Mouse (Mus musculus): ENCODE measurements around the gene Zfp182.
A peak's percentile ranks its signal among the peaks of the same experiment; 100 is the strongest.

Gene Zfp182

DNA sequence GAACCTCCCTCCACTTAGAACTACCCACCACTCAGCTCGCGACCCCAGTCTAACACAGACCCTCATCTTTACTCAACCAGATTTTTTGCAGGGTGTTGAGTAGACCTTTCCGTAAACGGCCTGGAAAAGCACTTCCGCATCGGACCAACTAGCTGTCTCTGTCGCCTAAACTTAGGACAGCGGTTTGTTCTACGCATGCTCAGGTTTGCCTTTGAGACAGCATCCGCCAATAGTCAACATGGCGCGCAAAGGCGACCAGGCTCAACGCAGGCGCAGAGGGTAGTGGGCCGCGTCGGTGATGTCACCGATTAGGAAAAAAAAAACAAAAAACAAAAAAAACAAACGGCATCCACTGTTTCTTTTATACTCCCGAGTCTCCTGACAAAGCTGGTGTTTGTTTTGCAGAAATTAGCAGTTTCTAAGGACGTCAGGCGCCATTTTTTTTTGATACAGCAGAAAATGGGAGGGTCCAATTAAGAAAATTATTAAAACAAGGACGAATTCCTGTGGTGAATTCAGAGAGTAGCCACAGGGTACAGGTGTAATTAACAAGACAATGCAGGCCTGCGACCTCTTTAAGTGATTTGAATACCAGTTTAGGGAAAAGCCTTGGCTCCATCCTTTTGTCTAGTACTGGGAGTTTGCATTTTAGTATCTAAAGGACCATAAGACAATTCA is at the start of gene Zfp182:
Gene Zfp182, minus strand, starts transcription at position 451 of the 678 bp plus-strand sequence.
- DNase-seq (ENCODE audit: low read depth, low spot score): peak; percentile 85

GRCm38 (mm10) chrX:21089867-21090239 is 27.7 kb upstream of the Zfp182 start:
- no peak for DNase-seq (ENCODE audit: low read depth, low spot score)

DNA sequence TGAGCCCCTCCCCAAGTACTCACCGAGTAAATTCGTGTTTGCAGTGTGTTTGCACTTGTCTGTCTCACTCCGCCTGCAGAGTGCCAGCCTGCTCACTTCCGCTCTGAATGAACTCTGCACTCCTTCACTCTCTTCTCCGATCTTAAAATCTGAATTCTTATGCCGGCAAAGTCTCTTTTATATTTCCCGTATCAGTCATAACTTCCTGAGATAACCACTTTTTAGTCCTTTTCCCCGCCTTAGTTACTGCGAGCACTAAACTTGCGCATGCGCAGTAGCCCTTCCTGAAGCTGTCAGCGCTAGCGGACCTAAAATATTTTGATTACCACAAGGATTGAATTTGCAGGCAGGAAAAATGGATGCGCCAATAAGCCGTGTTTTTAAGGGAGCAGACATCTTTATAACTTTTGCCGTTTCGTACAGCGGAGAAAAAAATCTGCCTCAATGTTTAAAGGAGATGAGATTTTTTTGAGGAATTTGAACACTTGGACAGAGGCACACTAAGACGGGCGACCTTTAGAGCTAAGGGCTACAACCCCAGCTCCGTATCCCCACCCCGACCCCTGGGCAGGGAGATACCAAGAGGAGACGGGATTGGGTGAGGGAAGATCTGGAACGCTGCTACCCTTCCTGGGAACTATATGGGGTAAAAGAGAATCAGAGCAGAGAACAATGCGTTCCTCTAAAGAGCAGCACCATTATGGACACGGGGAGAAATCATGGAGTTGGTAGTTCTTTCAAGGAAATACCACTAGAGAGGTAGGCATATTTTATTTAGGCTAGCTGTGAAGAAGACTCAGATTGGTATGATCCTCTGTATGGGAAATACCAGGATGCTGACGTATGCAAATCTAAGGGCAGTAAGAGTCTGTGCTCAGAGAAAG is 27.1 kb upstream of the Zfp182 start, which contains the start of gene Zfp300:
Gene Zfp300, minus strand, starts transcription at position 545 of the 884 bp plus-strand sequence.
- peak; percentile 82 for DNase-seq (ENCODE audit: low read depth, low spot score)

DNA sequence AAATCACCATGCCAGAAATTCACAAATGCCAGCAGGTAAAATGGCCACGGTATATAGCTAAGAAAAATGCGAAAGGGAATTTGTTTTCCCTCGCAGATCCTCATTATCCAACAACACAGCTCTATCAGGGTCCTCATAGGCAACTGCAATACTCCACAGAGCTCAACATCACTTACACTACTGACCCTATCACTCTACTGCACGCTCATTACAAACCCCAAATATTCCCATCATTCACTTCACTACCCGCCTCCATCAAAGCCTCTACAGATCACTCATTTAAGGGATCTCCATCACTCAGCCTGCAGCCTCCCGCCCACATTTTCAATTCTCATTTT is 26.5 kb upstream of the Zfp182 start:
- DNase-seq (ENCODE audit: low read depth, low spot score): no peak

DNA sequence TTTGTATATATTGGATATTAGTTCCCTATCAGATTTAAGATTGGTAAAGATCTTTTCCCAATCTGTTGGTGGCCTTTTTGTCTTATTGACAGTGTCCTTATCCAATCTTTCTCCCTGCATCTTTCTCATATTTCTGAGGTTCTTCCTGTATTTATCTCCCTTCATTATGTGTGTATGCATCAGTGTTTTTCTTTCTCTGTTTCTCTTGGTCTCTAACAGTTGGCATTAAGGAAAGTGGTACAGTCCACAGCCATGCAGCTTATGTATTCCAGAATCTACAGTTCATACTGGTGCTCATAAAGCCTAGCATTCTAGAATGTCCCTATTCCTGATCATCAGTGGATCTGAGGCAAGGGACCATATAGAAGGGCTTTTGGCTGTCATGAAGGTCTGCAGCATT is 6.0 kb upstream of the Zfp182 start, which contains the start of gene Spaca5:
Gene Spaca5, plus strand, starts transcription at position 301 of the 400 bp plus-strand sequence.
- DNase-seq (ENCODE audit: low read depth, low spot score): no peak

GRCm38 (mm10) chrX:21062544-21062890 is 401 bp upstream of the Zfp182 start:
- DNase-seq (ENCODE audit: low read depth, low spot score): no peak

GRCm38 (mm10) chrX:21061460-21061859 is 656 bp downstream of the Zfp182 start:
- DNase-seq (ENCODE audit: low read depth, low spot score): no peak

GRCm38 (mm10) chrX:20980901-20981300 is 81.2 kb downstream of the Zfp182 start:
- no peak for DNase-seq (ENCODE audit: low read depth, low spot score)

Measured in A20 (cell line).